Mouse (Mus musculus): ENCODE measurements at regions not wholly inside any gene's neighbourhood (a gene's known extent, or its start where the extent isn't known, plus 50 kb on each side); places are given as distances from the start of the nearest gene placed in this dataset. TPM values are rescaled to one million over a fixed set of nuclear protein-coding genes. Genes with fewer than 3 reads are reported as not detected.

DNA sequence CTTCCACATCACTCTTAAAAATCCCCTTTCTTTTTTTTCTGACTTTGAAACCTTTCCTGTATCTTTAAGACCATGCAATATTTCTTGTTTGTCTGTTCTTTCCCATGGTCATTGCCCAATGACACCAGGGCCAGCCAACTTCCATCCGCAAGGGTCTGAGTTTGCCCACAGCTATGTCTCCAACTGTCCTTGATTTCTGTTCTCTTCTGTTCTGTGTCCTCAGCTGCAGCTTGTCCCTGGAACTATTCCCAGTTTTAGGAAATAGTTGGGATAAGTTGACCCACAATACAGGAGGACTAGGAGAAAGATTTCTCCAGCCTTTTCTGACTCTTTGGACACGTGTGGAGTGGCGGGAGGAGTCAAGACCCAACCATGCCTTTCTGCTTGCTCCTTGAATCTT, 57.1 kb upstream of the Mocs2 start:
- H3K9ac ChIP-seq (replicated peaks): no peak overlapping the region
- no peaks in the 10 kb centered on the region for H3K36me3 ChIP-seq
- H3K4me3 ChIP-seq: no peak overlapping the region
- H3K27ac ChIP-seq (replicated peaks): no peak overlapping the region
- no peaks in the 10 kb centered on the region for H3K9me3 ChIP-seq
- WGBS: 87% methylated on average over 3 of the region's 3 CpGs
- H3K27me3 ChIP-seq: no peaks in the 10 kb centered on the region
- ATAC-seq (replicated peaks): no peak
- no peaks in the 10 kb centered on the region for H3K4me1 ChIP-seq
- H3K4me2 ChIP-seq (replicated peaks): no peak overlapping the region

Small RNAs in the stretch of these regions (microRNA-seq; reads per million reads assigned to microRNA genes)
- gene Gm25950: not detected

All from forebrain, embryonic 15.5 days (tissue).